Mouse (Mus musculus) heart, adult 9 months (tissue): ENCODE data around the gene Hemk1.

Experiments used
- DNase-seq, 2 experiments: peaks; one replicate each; pipeline ENCODE4 v3.0.0; 2022; ENCODE audit warnings: low spot score in 2 of 2

Hemk1 gene

GRCm38 (mm10) chr9:107343146-107343943 is 5.2 kb upstream of the Hemk1 start:
- no peak for DNase-seq

DNA sequence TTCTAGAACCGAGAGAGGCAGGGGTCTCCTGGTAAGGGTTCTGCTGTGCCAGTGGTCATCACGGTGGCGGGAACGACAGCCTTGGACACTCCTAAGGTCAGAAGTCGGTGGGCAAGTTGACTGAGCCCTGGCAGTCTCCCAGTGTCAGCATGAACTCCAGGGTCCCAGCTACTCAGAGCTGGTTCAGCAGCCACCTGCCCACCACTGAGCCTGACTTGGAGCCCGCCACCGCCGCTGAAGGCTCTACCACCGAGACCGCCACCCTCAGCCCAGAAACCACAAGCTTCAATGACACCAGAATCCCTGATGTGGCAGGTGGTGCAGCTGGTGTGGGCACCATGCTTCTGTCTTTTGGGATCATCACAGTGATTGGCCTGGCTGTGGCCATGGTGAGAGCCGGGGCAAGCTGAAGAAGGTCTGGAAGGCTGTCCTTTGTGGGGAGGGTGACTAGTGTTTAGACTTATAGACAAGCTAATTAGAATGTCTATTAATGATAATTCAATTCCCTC is 4.1 kb upstream of the Hemk1 start:
- no peak for DNase-seq

- DNase-seq, result no peak
Measured at GRCm38 (mm10) chr9:107340911-107341645, 2.9 kb upstream of the Hemk1 start.

DNA sequence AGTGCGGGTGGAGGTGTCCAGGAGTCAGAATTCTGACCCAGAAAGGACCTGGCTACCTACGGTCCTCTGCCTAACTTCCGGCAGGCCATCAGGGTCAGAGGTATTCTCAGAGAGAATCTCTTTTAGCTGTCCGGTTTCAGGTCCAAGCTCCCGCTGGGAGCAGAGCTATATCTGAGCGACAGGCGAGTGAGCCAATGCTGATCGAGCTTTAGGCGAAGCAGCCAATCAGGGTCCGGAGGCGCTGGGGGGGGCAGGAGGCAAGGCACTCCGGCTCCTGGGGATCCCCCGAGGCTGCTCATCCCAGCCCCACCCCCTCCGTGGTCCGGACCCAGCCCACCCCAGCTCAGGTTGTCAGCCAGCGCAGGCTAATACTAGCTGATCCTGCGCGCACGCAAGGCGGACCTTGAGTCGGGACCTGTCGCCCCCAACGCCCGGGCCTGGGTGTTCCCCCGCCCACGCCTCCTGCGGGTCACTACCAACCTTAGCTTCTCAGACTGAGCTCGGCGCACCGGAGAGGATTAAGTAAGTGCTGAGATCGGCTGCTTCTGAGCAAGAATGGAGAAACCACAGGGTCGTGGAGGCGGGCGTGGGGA is 2.2 kb upstream of the Hemk1 start, which contains the start of gene 6430571L13Rik:
Gene 6430571L13Rik (plus strand): TSS at position 336 of the 593 bp plus-strand sequence.
- peak; percentile 91 to 97 for DNase-seq

DNA sequence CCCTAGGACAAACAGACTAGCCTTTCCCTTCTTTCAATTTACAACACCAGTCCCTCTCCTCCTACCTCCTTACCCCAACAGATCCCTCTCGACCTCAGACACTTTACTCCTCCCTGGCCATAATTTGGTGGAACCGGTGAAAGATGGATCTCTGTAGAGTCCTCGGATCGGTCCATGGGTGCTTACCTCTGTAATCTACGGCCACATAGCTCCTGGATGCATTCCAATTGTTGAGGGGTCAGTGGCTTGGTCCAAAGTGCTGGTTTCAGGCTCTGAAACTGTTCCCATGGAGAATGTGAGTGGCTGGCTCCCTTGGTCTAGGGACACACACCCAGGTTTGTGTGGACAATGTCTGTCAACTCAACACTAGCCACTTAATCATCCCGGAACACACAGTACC is 1.8 kb downstream of the Hemk1 start:
- DNase-seq, result no peak

DNA sequence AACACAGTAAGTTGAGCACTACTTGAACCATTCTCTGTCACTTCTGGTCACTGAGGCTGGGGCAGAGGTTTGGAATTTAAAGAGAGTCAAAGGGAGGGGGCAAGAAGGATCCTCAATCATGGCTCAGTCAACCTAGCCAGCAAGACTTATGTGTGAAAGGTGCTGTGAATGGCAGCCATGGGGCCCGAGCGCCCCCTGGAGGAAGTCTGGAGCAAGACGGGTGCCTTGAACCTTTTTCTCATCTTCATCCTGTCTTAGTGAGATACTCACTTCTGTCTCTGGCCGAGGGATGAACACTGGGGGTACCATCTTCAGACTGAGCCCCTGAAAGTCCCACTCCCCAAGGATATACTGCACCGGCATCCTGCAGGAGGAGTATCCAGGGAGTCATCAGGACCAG is 2.2 kb downstream of the Hemk1 start:
- peak; percentile 51 to 80 for DNase-seq

DNA sequence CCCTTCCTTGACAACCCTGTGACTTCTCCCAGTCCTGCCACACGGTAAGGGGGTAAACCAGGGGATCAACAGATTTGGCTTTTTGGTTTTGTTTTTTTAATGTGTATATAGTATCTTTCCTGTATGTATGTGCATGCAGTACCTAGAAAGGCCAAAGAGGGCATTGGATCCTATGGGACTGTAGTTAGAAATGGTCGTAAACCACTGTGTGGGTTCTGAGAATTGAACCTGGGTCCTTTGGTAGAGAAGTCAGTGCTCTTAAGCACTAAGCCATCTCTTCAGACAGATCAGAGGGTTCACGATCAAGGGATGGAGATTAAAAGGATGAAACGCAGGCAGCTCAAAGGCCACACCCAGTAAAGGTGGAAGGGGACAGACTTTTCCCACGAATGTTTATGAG is 3.1 kb downstream of the Hemk1 start:
- DNase-seq, result no peak

DNA sequence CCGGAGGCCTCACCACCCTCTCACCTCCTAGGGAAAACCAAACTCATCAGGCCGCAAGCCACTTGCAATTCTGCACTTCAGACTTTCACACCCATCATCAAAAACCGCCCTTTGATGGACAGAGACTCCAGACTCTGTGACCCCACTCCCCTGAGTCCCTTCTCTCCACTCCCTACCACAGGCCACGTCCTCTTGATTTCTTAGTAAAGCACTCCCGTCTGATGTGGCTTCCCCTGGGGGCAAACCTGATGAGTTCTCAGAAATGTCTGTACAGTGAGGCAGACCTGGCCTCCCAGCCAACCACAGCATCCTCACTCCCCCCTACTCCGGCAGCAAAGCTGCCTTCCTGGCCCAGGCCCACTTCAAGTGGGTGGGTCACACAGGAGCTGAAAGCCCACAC is 3.8 kb downstream of the Hemk1 start:
- no peak for DNase-seq

GRCm38 (mm10) chr9:107333686-107334085 is 4.5 kb downstream of the Hemk1 start:
- no peak for DNase-seq

- no peak for DNase-seq
Measured at GRCm38 (mm10) chr9:107330791-107331190, 7.4 kb downstream of the Hemk1 start.

DNA sequence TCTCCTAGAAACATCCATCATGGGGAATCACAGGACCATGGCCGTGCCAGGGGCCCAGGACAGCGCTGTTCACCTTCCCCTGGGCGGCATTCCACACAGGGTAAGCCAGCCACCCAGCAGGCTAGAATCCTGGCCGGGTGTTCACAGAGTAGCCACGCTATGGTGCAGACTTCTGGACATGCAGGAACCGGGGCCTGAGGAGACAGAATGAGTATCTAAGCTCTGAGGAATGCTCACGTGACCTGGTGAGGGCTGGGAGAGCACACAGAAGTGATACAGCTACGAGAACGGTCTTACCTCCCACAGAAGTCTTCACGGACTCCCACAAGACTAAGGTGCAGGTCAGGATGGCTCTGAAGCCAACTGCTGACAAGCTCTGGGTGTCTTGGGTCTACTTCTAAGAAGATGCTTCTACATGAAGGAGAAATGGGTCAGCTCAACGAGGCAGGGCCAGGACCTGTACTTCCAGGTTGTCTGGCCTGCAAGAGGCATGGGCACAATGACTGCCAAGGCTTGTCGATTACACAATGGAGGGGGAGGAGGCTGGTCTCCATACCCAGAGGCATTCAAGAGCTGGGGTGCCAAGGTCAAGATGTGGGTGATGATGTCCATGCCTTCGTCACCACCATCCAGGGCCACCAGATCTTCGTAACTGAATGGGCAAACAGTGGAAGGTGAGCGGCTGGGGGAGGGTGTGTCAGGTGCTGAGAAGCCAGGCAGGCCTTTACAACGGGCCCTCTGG is 10.1 kb downstream of the Hemk1 start:
- no peak for DNase-seq

DNA sequence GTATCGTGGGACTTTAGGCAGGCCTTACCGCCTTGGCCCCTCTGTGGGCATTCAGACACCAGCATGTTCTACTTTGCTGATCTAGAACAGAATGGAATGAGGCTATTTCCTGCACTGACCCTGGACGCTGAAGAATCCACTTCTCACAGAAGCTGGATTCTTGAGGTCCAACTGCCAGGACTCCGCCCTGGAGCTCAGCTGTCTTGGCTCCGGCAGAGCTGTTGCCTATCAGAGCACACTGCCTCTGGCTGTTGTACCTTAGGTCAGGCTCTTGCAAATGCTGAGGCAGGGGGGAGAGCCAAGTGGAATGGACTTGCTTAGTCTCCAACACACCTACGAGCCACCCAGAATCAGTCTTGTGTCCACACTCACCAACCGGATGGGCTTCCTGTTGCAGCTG is 12.2 kb downstream of the Hemk1 start:
- peak in 1 of 2 experiments; percentile 51 for DNase-seq

- peak in 1 of 2 experiments; percentile 31 for DNase-seq
Measured at GRCm38 (mm10) chr9:107324799-107325561, 13.2 kb downstream of the Hemk1 start.

GRCm38 (mm10) chr9:107323558-107323957 is 14.6 kb downstream of the Hemk1 start:
- DNase-seq, result peak; percentile 88 to 90

GRCm38 (mm10) chr9:107322461-107323050 is 15.6 kb downstream of the Hemk1 start:
- no peak for DNase-seq

DNA sequence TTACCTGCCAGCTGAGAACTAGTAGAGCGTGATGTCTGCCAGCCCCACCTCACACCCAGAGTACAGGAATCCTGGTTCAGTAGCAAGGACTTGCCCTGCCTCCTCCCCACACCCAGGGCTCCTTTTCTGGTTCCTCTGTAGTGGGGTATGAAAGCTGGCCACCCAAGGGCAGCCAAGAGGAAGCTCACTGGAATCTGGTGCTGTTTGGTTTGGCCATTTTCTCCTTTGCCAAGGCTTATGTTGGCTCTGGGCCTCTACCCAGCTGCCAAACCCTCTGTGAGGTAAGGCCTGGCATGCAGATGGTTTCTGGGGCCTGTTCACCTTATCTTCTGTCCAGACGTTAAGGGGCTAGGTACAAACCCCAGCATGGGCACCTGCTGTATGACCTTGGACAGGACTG is 22.4 kb downstream of the Hemk1 start:
- DNase-seq, result no peak

DNA sequence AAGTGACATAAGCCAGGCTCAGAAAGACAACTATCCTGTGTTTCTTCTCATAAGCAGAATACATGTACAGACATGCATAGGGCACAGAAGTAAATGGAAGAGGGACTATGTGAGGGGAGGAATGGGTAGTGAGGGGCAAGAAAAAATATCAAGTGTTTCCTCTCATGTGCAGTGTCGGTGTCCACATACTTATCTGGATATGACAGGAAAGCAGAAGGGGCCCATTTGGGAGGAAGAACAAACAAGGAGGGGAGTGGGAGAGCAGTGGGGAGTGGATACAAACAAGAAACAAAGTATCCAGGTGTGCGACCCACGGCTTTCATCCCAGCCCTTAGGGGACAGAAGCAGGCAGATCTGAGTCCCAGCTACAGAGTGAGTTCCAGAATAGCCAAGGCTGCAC is 24.2 kb downstream of the Hemk1 start:
- no peak for DNase-seq

DNA sequence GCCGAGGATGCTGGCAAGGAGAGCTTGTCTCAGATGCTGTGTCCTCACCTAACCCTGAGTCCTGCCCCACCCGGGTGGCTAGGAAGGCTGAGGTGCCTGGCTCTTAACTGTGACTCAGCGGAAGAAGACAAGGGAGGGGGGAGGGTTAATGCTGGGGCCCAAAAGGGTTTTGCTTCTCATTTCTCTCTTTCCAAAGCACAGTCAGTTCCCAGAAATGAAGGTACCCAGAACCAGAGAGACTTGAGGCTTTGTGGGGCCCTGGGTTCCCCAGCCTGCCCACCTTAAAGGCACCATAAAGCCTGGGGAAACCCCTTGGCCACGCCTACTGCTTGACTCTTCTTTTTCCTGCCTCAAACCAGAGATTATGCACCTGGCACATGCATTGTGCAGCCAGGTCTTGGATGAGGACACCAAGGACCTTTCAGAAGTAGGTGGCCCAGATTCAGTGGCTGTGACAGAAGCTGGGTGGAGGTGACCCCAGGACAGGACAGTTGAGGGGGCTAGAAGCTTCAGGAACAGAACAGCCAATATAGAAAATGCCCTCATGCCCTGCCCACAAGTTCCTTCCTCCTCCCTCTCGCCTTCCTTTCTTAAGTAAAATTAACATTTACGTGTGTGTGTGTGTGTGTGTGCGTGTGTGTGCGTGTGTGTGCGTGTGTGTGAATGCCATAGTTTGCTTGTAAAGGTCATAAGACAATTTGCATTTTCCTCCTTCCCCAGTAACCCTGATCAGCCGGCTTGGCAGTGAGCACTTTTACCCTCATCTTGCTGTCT is 25.2 kb downstream of the Hemk1 start:
- no peak for DNase-seq

DNA sequence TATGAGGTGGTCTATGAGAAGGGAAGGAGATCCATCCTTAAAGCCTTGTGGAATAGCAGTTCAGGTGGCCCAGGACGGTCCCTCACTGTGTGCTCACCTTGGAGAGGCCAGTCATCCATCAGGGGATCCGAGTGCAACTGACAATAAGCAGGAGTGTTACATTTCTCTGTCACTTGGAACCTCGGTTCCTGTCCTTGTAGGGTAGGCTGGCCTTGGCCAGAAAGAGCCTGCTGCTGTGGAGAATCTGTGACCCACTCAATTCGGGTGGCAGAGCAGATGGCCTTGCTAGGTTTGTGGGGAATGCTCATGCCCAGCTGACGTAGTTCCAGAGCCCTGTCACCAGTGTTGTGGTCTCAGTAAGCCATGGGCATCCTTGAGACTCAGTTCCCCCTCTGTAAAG is 28.6 kb downstream of the Hemk1 start:
- no peak for DNase-seq

DNA sequence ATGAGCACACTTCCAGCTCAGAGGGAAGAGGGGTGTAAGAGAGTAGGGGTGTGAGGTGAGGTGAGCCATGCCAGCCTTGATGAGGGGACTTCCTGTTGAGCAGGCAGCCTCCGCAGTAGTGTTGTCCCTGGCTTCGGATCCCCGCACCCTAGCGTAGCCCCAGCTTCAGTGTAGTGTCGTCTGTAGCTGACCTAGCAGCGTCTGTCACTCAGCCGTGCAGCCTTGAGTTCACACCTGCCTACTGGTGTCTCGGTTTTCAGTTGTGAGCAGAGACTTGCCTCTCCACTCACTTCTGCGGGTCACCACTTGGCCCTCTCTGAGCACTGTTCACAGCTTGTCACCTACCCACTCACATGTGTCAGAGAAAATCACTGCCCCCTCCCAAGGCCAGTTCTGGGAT is 29.0 kb downstream of the Hemk1 start:
- no peak for DNase-seq
